Mouse (Mus musculus): Measurements from ENCODE around the gene Btrc. TPM values are rescaled to one million over a fixed set of nuclear protein-coding genes. Genes with fewer than 3 reads are reported as not detected.
"Not testable (repeated sequence)": the region's sequence is repeated elsewhere in the genome, so short reads cannot be mapped to it uniquely, and the experiment has no call there.

Gene Btrc
- polyA plus RNA-seq, 1 experiment from 2014 or later: 49.1 TPM

- H3K4me2 ChIP-seq: no peak overlapping the region
- 72% methylated on average over 6 of the region's 6 CpGs for WGBS (ENCODE audit: insufficient replicate concordance)
- no peak for ATAC-seq
- no peaks in the 10 kb centered on the region for H3K9me3 ChIP-seq (replicated peaks)
- H3K4me1 ChIP-seq: peaks cover 10% of the 10 kb centered on the region
- H3K4me3 ChIP-seq: no peak overlapping the region
- no peaks in the 10 kb centered on the region for H3K27me3 ChIP-seq (replicated peaks)
- H3K27ac ChIP-seq: no peak overlapping the region
- no peak overlapping the region for H3K9ac ChIP-seq
- H3K36me3 ChIP-seq: no peaks in the 10 kb centered on the region
These were observed 67.6 kb downstream of the Btrc start for GRCm38 (mm10) chr19:45430971-45431633.

GRCm38 (mm10) chr19:45432351-45432750, 68.8 kb downstream of the Btrc start:
- 74% methylated on average over 3 of the region's 3 CpGs for WGBS (ENCODE audit: insufficient replicate concordance)
- peaks cover 10% of the 10 kb centered on the region for H3K4me1 ChIP-seq
- H3K9me3 ChIP-seq (replicated peaks): no peaks in the 10 kb centered on the region
- H3K27ac ChIP-seq: no peak overlapping the region
- H3K4me2 ChIP-seq: no peak overlapping the region
- no peaks in the 10 kb centered on the region for H3K27me3 ChIP-seq (replicated peaks)
- no peak overlapping the region for H3K9ac ChIP-seq
- ATAC-seq: no peak
- H3K36me3 ChIP-seq: 0 out of 2 replicates have a peak, but pooled peaks cover 2% of the 10 kb centered on the region
- no peak overlapping the region for H3K4me3 ChIP-seq

GRCm38 (mm10) chr19:45436019-45436418, 72.5 kb downstream of the Btrc start:
- not testable (repeated sequence) for H3K27me3 ChIP-seq (replicated peaks); H3K9ac ChIP-seq; H3K4me2 ChIP-seq; H3K36me3 ChIP-seq; H3K4me3 ChIP-seq; H3K27ac ChIP-seq; H3K9me3 ChIP-seq (replicated peaks)
- peak; percentile 87 for ATAC-seq
- H3K4me1 ChIP-seq: peaks cover 22% of the 10 kb centered on the region

- Histone ChIP-seq H3K27me3 (replicated peaks) (no peaks in the 10 kb centered on the region), H3K9ac (no peak overlapping the region), H3K36me3 (0 out of 2 replicates have a peak, but pooled peaks cover 4% of the 10 kb centered on the region), H3K4me3 (no peak overlapping the region), H3K27ac (no peak overlapping the region), H3K4me1 (peaks cover 31% of the 10 kb centered on the region), H3K9me3 (replicated peaks) (no peaks in the 10 kb centered on the region), H3K4me2 (no peak overlapping the region)
- 82% methylated on average over 4 of the region's 4 CpGs for WGBS (ENCODE audit: insufficient replicate concordance)
- ATAC-seq: no peak
These were observed 73.6 kb downstream of the Btrc start for GRCm38 (mm10) chr19:45437175-45437574.

GRCm38 (mm10) chr19:45438191-45438590, 74.7 kb downstream of the Btrc start:
- no peak for ATAC-seq
- H3K4me1 ChIP-seq: peaks cover 36% of the 10 kb centered on the region
- H3K36me3 ChIP-seq: 0 out of 2 replicates have a peak, but pooled peaks cover 4% of the 10 kb centered on the region
- H3K27me3 ChIP-seq (replicated peaks): no peaks in the 10 kb centered on the region
- H3K4me3 ChIP-seq: no peak overlapping the region
- no peak overlapping the region for H3K27ac ChIP-seq
- no peak overlapping the region for H3K9ac ChIP-seq
- H3K4me2 ChIP-seq: no peak overlapping the region
- H3K9me3 ChIP-seq (replicated peaks): no peaks in the 10 kb centered on the region
- WGBS (ENCODE audit: insufficient replicate concordance): 84% methylated on average over 5 of the region's 5 CpGs

- no peak overlapping the region for H3K4me3 ChIP-seq
- no peaks in the 10 kb centered on the region for H3K27me3 ChIP-seq (replicated peaks)
- no peaks in the 10 kb centered on the region for H3K9me3 ChIP-seq (replicated peaks)
- ATAC-seq: no peak
- no peak overlapping the region for H3K4me2 ChIP-seq
- H3K4me1 ChIP-seq: peaks cover 41% of the 10 kb centered on the region
- no peak overlapping the region for H3K27ac ChIP-seq
- H3K36me3 ChIP-seq: 0 out of 2 replicates have a peak, but pooled peaks cover 4% of the 10 kb centered on the region
- WGBS (ENCODE audit: insufficient replicate concordance): 63% methylated on average over 6 of the region's 6 CpGs
- H3K9ac ChIP-seq: no peak overlapping the region
These were observed 75.7 kb downstream of the Btrc start for GRCm38 (mm10) chr19:45438928-45439846.

GRCm38 (mm10) chr19:45440554-45441175, 77.1 kb downstream of the Btrc start:
- H3K36me3 ChIP-seq: 0 out of 2 replicates have a peak, but pooled peaks cover 4% of the 10 kb centered on the region
- H3K4me2 ChIP-seq: peak overlapping the region; percentile 29
- 0 out of 2 replicates have a peak overlapping the region, but pooled peaks have one; percentile 49 for H3K27ac ChIP-seq
- no peak for ATAC-seq
- peak overlapping the region; percentile 35 for H3K9ac ChIP-seq
- peaks cover 40% of the 10 kb centered on the region for H3K4me1 ChIP-seq
- H3K4me3 ChIP-seq: no peak overlapping the region
- 53% methylated on average over 10 of the region's 10 CpGs for WGBS (ENCODE audit: insufficient replicate concordance)
- no peaks in the 10 kb centered on the region for H3K9me3 ChIP-seq (replicated peaks)
- H3K27me3 ChIP-seq (replicated peaks): no peaks in the 10 kb centered on the region

- Histone ChIP-seq H3K4me2 (no peak overlapping the region), H3K27ac (peak overlapping the region; percentile 69; the same call in 1 of the 2 replicates)
- WGBS (ENCODE audit: insufficient replicate concordance): 67% methylated on average over 7 of the region's 7 CpGs
These were observed 78.2 kb downstream of the Btrc start for GRCm38 (mm10) chr19:45441717-45442116.

GRCm38 (mm10) chr19:45445253-45445933, 81.9 kb downstream of the Btrc start:
- Histone ChIP-seq H3K4me2 (peak overlapping the region; percentile 71), H3K4me1 (peaks cover 71% of the 10 kb centered on the region), H3K4me3 (peak overlapping the region; percentile 65), H3K9ac (peak overlapping the region; percentile 83), H3K36me3 (peaks cover 7% of the 10 kb centered on the region; the same call in 1 of the 2 replicates), H3K27me3 (replicated peaks) (no peaks in the 10 kb centered on the region), H3K27ac (peak overlapping the region; percentile 99), H3K9me3 (replicated peaks) (no peaks in the 10 kb centered on the region)
- ATAC-seq: peak; percentile 98
- 17% methylated on average over 6 of the region's 6 CpGs for WGBS (ENCODE audit: insufficient replicate concordance)

More at GRCm38 (mm10) chr19:45441717-45442116, 78.2 kb downstream of the Btrc start:
- H3K4me1 ChIP-seq: peaks cover 43% of the 10 kb centered on the region
- ATAC-seq: no peak
- H3K4me3 ChIP-seq: no peak overlapping the region
- H3K36me3 ChIP-seq: 0 out of 2 replicates have a peak, but pooled peaks cover 4% of the 10 kb centered on the region
- H3K9ac ChIP-seq: no peak overlapping the region
- H3K9me3 ChIP-seq (replicated peaks): no peaks in the 10 kb centered on the region
- no peaks in the 10 kb centered on the region for H3K27me3 ChIP-seq (replicated peaks)

- WGBS (ENCODE audit: insufficient replicate concordance): 64% methylated on average over 7 of the region's 7 CpGs
- ATAC-seq: no peak
- Histone ChIP-seq H3K27me3 (replicated peaks) (no peaks in the 10 kb centered on the region), H3K36me3 (peaks cover 9% of the 10 kb centered on the region), H3K4me3 (peak overlapping the region; percentile 65), H3K9me3 (replicated peaks) (no peaks in the 10 kb centered on the region), H3K27ac (peak overlapping the region; percentile 99), H3K4me2 (peak overlapping the region; percentile 71), H3K4me1 (peaks cover 63% of the 10 kb centered on the region), H3K9ac (peak overlapping the region; percentile 83)
These were observed 83.1 kb downstream of the Btrc start for GRCm38 (mm10) chr19:45446631-45447030.

- Histone ChIP-seq H3K4me3 (peak overlapping the region; percentile 65), H3K4me2 (peak overlapping the region; percentile 71), H3K9ac (peak overlapping the region; percentile 83), H3K36me3 (peaks cover 15% of the 10 kb centered on the region), H3K4me1 (peaks cover 58% of the 10 kb centered on the region), H3K27ac (peak overlapping the region; percentile 99), H3K27me3 (replicated peaks) (no peaks in the 10 kb centered on the region), H3K9me3 (replicated peaks) (no peaks in the 10 kb centered on the region)
- no peak for ATAC-seq
- WGBS (ENCODE audit: insufficient replicate concordance): 95% methylated on average over 2 of the region's 2 CpGs
These were observed 83.7 kb downstream of the Btrc start for GRCm38 (mm10) chr19:45447222-45447621.
